Mouse (Mus musculus) 3T3-L1 (cell line): ENCODE results near the gene Gpn2.

ENCODE experiments used
- DNase-seq: peaks from one replicate; pipeline ENCODE4 v3.0.0-alpha.2; 2015; ENCODE audit warnings: low read depth, low spot score

The Gpn2 gene

GRCm38 (mm10) chr4:133624830-133625229 lies 40.7 kb downstream of the Gpn2 start:
- DNase-seq: no peak

DNA sequence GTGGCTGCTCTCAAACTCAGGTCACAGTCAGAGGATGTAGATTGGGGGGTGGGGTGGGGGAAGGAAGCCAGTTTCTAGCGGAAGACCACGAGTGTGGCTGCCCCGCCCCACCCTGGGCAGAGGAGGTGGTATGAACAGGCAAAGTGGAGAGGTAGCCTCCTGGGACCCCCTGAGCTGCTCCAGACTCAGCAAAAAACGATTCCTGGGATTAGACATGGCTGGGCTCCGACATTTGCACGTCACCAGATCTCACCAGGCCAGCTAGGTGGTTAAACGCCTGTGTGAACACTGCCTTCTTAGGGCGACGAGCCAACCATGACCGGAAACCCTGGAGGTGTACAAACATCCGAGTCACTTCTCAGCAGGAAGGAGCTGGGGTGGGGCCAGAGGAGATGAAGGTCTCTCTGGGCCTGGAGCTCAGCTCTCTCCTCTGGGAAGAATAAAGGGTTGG lies 41.5 kb downstream of the Gpn2 start:
- DNase-seq: peak; percentile 73

DNA sequence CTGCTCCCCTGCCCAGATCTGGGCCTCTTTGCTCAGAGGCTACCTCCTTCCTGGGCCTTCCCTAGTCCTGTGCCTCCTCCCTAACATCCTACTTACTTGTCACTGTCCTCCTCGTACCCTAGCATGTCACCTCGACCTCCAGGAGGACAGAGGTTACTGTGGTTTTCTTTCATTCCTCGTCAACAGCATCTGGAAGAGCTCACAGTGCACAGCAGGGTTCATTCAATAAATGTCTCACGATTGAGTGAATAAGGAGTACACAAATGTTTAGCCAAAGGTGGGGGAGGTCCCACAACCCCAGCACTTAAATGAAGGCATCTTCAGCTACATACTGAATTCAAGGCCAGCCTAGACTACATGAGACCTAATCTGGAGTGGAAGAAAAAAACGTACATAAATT lies 42.1 kb downstream of the Gpn2 start:
- DNase-seq: no peak

DNA sequence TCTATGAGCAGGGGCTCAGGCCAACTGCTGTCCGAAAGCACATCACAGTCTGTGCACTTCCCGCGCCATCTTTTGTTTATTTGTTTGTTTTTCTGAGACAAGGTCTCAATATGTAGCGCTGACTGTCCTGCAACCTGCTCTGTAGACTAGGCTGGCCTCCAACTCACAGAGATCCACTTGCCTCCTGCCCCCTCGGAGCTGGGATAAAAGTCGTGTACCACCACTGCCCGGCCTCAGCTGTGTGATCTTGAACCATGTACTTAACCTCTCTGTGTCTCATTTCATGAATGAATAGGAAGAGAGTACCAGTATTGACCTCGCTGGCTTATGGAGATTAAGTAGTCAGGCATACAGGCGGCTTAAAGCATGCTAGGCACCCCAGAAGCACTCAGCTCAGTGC lies 42.5 kb downstream of the Gpn2 start:
- DNase-seq: no peak

DNA sequence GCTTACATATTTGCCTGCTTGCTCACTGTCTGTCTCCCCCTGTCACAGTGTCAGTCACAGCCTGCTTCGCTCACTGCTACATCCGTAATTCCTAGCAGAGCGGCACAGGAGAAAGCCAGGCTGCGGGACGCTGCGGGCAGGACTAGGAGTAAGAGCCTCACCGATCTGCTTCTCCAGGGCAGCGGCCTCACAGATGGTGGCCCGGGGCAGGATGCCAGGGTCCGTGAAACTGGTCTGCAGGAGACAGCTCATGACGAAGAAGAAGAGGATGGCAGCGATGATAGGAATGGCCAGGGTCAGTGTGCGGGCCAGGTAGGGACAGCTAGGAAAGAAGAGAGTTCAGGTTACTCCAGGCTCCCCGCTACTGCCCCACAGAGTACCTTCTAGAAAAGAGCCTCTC lies 42.9 kb downstream of the Gpn2 start:
- DNase-seq: peak; percentile 42

- no peak for DNase-seq
Measured at GRCm38 (mm10) chr4:133628517-133628916, 44.4 kb downstream of the Gpn2 start.

- no peak for DNase-seq
Measured at GRCm38 (mm10) chr4:133629191-133629590, 45.0 kb downstream of the Gpn2 start.

- DNase-seq: no peak
Measured at GRCm38 (mm10) chr4:133630326-133630920, 46.3 kb downstream of the Gpn2 start.

- DNase-seq: peak; percentile 50
Measured at GRCm38 (mm10) chr4:133631071-133631768, 47.1 kb downstream of the Gpn2 start.

GRCm38 (mm10) chr4:133631769-133632411 lies 47.7 kb downstream of the Gpn2 start:
- no peak for DNase-seq

DNA sequence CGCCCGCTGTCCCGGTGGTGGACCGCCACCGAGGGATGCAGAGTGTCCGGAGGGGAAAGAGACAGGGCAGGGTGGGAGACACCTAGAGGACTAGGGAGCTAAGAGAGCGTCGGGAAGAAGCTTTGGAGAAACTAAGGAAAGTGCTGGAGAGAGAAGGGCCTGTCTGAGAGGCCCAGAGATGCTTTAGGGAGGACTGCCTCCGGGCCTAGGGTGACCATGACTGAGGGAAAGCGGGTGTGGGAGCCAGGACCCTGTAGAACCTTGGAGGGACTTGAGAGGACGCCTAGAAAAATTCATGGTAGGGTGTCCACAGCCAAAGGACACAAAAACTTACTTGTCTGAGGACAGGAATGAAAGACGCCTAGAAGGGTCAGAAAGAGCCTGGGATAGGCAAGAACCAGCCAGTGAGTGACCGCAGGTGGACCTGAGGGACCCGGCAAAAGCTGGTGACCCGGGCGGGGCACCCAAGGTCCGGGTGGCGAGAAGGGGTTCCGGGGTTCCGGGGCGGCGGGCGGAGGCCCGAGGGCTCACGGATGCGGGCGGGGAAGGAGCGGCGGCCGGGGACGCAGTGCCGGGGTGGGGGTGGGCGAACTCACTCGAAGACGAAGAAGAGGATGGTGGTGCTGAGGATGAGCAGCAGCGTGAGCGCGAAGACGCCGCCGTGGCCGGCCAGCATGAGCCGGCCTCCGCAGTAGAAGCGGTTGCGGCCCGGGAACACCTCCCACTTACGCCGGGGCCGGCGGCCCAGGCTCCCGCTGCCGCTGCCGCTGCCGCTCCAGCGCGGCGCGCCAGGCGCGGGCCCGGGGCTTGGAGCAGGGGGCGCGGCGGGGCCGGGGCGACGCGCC lies 48.5 kb downstream of the Gpn2 start:
- DNase-seq: peak; percentile 29

- DNase-seq: peak; percentile 72
Measured at GRCm38 (mm10) chr4:133633332-133634042, 49.3 kb downstream of the Gpn2 start.

- no peak for DNase-seq
Measured at GRCm38 (mm10) chr4:133634043-133634410, 49.9 kb downstream of the Gpn2 start.
